Mouse (Mus musculus) CD4-positive, CD25-positive, alpha-beta regulatory T cell, adult 2 months (primary cell): ENCODE measurements around the gene Slc35f4.

Experiments used
- DNase-seq: peaks from one replicate; pipeline ENCODE4 v3.0.0-alpha.2; 2012; ENCODE audit warnings: low read depth, low spot score

Gene Slc35f4

DNA sequence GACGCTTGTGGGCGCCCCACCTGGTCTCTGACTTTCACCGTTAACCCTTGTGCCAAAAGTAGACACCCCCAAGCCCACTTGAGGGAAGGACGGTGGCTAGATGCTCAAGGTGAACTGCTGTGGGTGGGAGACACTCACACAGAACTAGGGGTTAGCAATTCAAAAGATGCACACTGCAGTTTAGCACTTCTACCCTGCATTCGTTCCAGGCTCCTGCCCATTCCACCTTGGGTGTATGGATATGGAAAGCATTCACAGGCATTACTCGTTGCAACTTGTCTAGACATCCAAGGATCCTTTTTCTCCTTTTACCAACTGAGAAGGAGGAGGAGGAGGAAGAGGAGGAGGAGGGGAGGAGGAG lies at the start of gene Slc35f4:
Gene Slc35f4, minus strand, starts transcription at position 116 of the 361 bp plus-strand sequence.
- DNase-seq = no peak

GRCm38 (mm10) chr14:49568369-49568768 lies 42.5 kb upstream of the Slc35f4 start:
- DNase-seq = no peak

GRCm38 (mm10) chr14:49560706-49561105 lies 34.9 kb upstream of the Slc35f4 start:
- DNase-seq = no peak

- no peak for DNase-seq
Observed at GRCm38 (mm10) chr14:49540104-49540503, 14.3 kb upstream of the Slc35f4 start.

GRCm38 (mm10) chr14:49525176-49525930 lies 493 bp downstream of the Slc35f4 start:
- DNase-seq = no peak

DNA sequence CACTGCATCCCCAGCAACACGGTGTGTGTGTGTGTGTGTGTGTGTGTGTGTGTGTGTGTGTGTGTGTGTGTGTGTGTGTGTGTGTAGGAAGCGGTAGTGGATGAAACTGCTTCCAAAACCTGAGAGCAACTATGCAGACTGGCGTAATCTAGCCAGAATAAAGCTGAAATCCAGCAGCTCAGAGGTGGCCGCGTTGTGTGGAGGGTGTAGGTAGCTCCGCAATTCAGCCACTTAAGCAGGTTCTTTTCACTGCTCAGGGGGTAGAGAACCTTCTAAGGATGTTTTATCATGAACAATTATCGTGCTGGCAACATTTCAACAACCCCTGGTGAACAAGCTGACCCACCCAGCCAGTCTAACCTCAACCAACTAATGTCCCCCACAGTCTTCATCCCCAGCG lies 1.2 kb downstream of the Slc35f4 start:
- DNase-seq = no peak

- no peak for DNase-seq
Observed at GRCm38 (mm10) chr14:49515096-49515665, 10.7 kb downstream of the Slc35f4 start.

- DNase-seq = no peak
Observed at GRCm38 (mm10) chr14:49514137-49514536, 11.7 kb downstream of the Slc35f4 start.

GRCm38 (mm10) chr14:49495192-49495591 lies 30.7 kb downstream of the Slc35f4 start:
- no peak for DNase-seq

DNA sequence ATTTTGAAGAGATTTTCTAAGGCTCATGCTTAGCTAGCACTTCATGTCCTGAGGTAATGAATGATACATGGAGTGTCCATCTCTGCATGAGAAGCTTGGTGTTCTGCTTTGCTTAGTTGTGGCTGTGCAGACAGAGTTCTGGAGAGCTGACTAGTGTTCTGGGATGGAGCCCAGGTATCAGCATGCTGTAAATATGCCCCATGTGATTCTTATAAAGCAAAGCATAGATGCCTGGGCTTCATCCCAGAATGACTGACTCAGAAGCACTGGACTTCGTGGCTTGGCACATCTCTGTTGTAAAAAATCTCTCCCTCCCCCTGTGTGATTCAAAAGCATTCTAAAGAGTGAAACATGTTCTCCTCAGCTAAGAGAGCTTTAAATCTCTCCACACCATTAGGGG lies 32.1 kb downstream of the Slc35f4 start:
- DNase-seq = no peak

GRCm38 (mm10) chr14:49492506-49492905 lies 33.3 kb downstream of the Slc35f4 start:
- DNase-seq = no peak

DNA sequence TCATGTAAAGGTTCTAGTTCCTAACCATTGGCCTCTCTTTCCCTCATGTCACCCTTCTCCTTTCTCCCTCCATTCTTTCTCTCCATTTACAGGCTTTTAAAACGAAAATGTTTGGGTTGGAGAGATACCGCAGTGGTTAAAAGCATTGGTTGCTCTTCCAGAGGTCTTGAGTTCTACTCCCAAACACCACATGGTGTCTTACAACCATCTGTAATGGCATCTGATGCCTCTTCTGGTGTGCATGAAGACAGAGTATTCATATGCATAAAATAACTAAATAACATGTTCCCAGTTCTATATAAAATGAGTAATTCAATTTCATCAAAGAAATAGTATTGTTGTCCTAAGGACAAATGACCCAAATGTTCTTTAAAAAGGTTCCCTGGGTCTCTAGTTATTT lies 49.2 kb downstream of the Slc35f4 start:
- DNase-seq = no peak

DNA sequence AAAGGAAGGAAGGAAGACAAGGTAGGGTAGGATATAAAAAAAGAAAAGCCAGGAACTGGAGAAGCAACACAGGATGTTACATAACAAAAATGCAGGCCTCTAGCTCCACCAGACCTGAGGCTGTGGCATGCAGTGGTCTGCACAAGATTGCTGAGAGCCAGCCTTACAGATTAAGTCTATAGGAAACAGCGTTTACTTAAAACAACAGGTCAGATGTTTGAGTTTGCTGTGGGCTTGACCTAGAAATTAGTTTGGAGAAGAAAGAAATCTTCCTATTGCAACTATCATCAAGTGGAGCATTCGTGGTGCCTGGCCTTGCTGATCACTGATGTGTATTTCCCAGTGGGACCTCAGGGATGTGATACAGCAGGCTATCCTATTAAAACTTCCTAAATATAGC lies 64.1 kb downstream of the Slc35f4 start:
- DNase-seq = no peak

- DNase-seq = no peak
Observed at GRCm38 (mm10) chr14:49460799-49461198, 65.0 kb downstream of the Slc35f4 start.

DNA sequence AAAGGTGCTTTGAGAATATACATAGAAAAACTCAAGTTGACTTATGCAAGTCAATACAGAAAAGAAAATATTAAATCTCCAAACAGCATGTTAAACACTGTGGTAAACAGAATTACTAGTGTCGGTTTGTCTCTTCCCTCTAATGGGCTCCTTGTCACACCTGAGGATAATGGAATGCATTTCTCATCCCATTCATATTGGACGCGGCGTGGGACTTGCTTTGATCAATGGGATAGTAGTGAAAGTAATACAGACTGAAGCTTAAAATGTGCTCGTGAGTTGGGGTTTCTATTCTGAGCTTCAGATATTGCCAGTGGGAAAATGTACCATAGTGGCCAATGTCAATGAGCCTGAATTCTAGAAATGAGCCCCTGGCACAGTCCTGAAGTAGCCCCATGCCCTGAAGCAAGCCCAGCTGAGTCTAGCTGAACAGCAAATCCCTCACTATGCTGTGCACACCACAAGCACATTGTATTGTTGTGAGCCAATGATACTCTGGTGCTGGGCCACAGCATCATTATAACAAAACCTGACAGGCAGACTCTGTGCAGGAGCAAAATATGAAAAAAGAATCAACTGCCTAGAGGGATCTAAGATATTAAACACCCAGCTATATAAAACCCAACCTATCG lies 71.4 kb downstream of the Slc35f4 start:
- no peak for DNase-seq

GRCm38 (mm10) chr14:49453782-49454181 lies 72.1 kb downstream of the Slc35f4 start:
- no peak for DNase-seq

DNA sequence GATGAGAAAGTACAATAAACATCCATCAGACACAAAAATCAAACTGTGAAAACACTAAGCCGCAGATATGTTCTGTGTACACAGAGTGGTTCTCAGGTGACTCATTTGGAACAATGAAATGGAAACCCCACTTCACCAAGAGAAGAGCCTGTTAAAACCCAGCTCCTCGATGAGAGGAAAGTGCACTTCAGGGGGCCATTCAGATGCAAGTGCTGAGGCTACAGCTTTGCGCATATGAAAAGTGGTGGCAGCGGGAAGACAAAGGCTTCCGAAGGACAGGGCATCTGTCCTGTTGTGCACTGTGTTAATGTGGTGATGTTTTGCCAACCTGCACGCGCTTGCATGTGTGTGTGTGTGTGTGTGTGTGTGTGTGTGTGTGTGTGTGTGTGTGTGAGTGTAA lies 78.2 kb downstream of the Slc35f4 start:
- DNase-seq = no peak

- DNase-seq = no peak
Observed at GRCm38 (mm10) chr14:49446461-49446860, 79.4 kb downstream of the Slc35f4 start.

GRCm38 (mm10) chr14:49436811-49437210 lies 89.0 kb downstream of the Slc35f4 start:
- DNase-seq = no peak

GRCm38 (mm10) chr14:49431821-49432220 lies 94.0 kb downstream of the Slc35f4 start:
- DNase-seq = no peak

GRCm38 (mm10) chr14:49392482-49392881 lies 133.4 kb downstream of the Slc35f4 start:
- no peak for DNase-seq

GRCm38 (mm10) chr14:49362161-49362560 lies 163.7 kb downstream of the Slc35f4 start:
- DNase-seq = no peak

GRCm38 (mm10) chr14:49355561-49355960 lies 170.3 kb downstream of the Slc35f4 start:
- no peak for DNase-seq
